Mouse (Mus musculus) bone marrow, adult 2 months (tissue): ENCODE results near the gene L3hypdh.

ENCODE experiments used
- CTCF ChIP-seq: fragments of 200-500 bp; IDR thresholded peaks from 2 replicates; pipeline ENCODE4 v1.5.1; 2011; ENCODE audit warnings: low read length, control low read depth; ENCODE audit not compliant: control insufficient read depth, insufficient read depth
- POLR2A ChIP-seq: fragments of 200-500 bp; IDR thresholded peaks from 2 replicates; pipeline ENCODE4 v1.6.1; 2011; ENCODE audit warnings: low read depth, mild to moderate bottlenecking, control low read depth, low read length, borderline replicate concordance; ENCODE audit not compliant: control insufficient read depth

DNA sequence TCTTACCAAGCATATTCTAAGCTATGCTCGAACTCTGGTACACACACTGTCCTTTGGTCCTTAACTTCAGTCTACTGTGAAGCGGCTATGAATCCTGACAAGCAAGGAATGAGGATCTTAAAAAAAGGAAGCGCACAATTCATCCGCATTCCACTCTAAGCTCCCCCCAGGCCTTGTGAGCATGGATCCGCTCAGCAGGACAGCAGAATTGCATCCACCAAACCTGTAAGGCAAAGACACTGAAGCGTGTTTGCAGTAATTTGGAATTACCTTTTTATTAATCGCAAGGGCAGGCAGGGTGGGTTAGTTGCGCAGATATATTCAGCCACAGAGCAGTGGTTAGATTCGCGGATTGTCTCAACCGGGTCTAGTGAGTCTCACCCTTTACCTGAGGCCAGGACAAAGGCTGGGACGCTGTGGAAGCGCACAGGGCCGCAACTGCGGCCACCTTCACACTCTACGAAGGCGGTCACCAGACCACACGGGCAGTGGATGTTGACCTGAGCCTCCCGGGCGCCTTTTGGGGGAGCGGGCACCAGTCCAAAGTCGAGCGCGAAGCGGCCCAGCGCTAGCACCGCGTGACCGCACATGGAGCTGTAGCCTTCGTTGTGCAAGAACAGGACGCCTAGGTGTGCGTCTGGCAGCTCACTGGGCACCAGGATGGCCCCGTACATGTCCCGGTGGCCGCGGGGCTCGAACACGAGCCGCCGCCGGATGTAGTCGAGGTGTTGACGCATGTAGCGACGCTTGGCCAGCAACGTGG lies 797 bp downstream of the L3hypdh start:
- no peak for TF ChIP-seq CTCF
- TF ChIP-seq POLR2A: no peak
